Comparison of ENCODE assay signal across 10 mouse cellular contexts in the genomic region with DNA sequence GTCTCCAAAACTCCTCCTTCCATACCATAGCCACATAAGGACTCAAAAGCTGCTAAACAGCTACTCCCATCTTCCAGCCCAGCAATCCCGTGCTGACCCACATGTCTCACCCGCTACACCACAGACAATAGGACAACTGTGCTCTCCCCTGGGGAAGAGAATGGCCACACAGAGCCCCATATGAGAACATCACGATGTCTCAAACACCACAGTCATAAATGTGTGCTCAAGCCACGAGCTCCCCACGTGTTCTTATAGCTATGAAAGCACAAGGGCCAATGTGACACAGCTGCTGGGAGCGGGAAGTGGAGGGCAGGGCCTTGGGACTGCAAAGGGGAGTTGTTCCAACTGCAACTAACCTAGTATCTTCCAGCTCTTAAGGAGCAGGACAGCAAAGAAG. TPM values are rescaled to one million over a fixed set of nuclear protein-coding genes. Genes with fewer than 3 reads are reported as not detected.
A peak's percentile ranks its signal among the peaks of the same experiment; 100 is the strongest.
DNase-seq lines count a peak whose midpoint lies in the region; ATAC-seq and TF ChIP-seq lines count a peak whose summit lies in the region.
"Had no signal": no experiment of that assay in that cellular context is flagged by ENCODE, and none has a peak within 500 bp of the region (broad histone marks: within the 10 kb centered on the region; RNA-seq: fewer than 3 reads in every experiment).

No protein-coding gene starts in this region.

- 62% methylated on average over 6 of the region's 6 CpGs for WGBS in heart, embryonic 16.5 days
- 75% methylated on average over 6 of the region's 6 CpGs for WGBS in heart, embryonic 12.5 days
- WGBS in limb, embryonic 14.5 days = 66% methylated on average over 6 of the region's 6 CpGs
- 76% methylated on average over 6 of the region's 6 CpGs for WGBS in limb, embryonic 10.5 days
- WGBS in limb, embryonic 15.5 days = 57% methylated on average over 6 of the region's 6 CpGs

- H3K9ac ChIP-seq in heart, embryonic 16.5 days (ENCODE audit: low read length) = no peak overlapping the region
- H3K9ac ChIP-seq in heart, embryonic 12.5 days = no peak overlapping the region
- no peak overlapping the region for H3K9ac ChIP-seq in limb, embryonic 14.5 days (ENCODE audit: low read depth, low read length, severe bottlenecking)
- H3K9ac ChIP-seq in limb, embryonic 15.5 days = no peak overlapping the region

- TF ChIP-seq POLR2A in limb, embryonic 14.5 days (IDR thresholded peaks at IDR 0.05; ENCODE audit: borderline replicate concordance, extremely low read depth, insufficient read depth, insufficient read length) = no peak

- H3K9me3 ChIP-seq in heart, embryonic 16.5 days (replicated peaks; ENCODE audit: control insufficient read depth, low read length) = no peaks in the 10 kb centered on the region
- no peaks in the 10 kb centered on the region for H3K9me3 ChIP-seq in heart, embryonic 12.5 days (replicated peaks)
- no peaks in the 10 kb centered on the region for H3K9me3 ChIP-seq in limb, embryonic 14.5 days (ENCODE audit: control insufficient read depth, low read length)
- no peaks in the 10 kb centered on the region for H3K9me3 ChIP-seq in limb, embryonic 10.5 days (replicated peaks)
- H3K9me3 ChIP-seq in limb, embryonic 15.5 days = no peaks in the 10 kb centered on the region

- H3K4me3 ChIP-seq in heart, embryonic 16.5 days (ENCODE audit: low read length) = no peak overlapping the region
- H3K4me3 ChIP-seq in heart, embryonic 12.5 days = no peak overlapping the region
- no peak overlapping the region for H3K4me3 ChIP-seq in limb, embryonic 14.5 days (replicated peaks; ENCODE audit: low read length)
- no peak overlapping the region for H3K4me3 ChIP-seq in limb, embryonic 10.5 days
- no peak overlapping the region for H3K4me3 ChIP-seq in brown adipose tissue, adult 24 weeks (ENCODE audit: insufficient read depth, low read depth, low read length)
- H3K4me3 ChIP-seq in limb, embryonic 15.5 days = no peak overlapping the region

- no peak overlapping the region for H3K4me2 ChIP-seq in heart, embryonic 16.5 days (ENCODE audit: low read depth, low read length)
- no peak overlapping the region for H3K4me2 ChIP-seq in heart, embryonic 12.5 days
- H3K4me2 ChIP-seq in limb, embryonic 14.5 days (replicated peaks; ENCODE audit: low read depth, low read length, severe bottlenecking) = no peak overlapping the region
- no peak overlapping the region for H3K4me2 ChIP-seq in limb, embryonic 15.5 days

- no peak for DNase-seq in limb, embryonic 14.5 days (ENCODE audit: low spot score)
- DNase-seq in limb, embryonic 10.5 days (ENCODE audit: low spot score) = no peak
- no peak for DNase-seq in right cerebral cortex, postnatal 14 days
- DNase-seq: kidney, postnatal 14 days; left cerebral cortex, postnatal 4 days; thymus, postnatal 25 days had no signal

- no peak overlapping the region for H3K27ac ChIP-seq in heart, embryonic 16.5 days (ENCODE audit: low read length)
- H3K27ac ChIP-seq in heart, embryonic 12.5 days (ENCODE audit: poor library complexity, severe bottlenecking) = no peak overlapping the region
- 0 out of 2 replicates have a peak overlapping the region, but pooled peaks have one; percentile 8 for H3K27ac ChIP-seq in limb, embryonic 14.5 days (replicated peaks; ENCODE audit: low read depth, low read length)
- H3K27ac ChIP-seq in limb, embryonic 10.5 days = no peak overlapping the region
- H3K27ac ChIP-seq in brown adipose tissue, adult 24 weeks (replicated peaks; ENCODE audit: low read depth, low read length) = peak overlapping the region; percentile 55
- 0 out of 2 replicates have a peak overlapping the region, but pooled peaks have one; percentile 38 for H3K27ac ChIP-seq in limb, embryonic 15.5 days

- ATAC-seq in heart, embryonic 16.5 days (replicated peaks; ENCODE audit: extremely low read depth, insufficient read depth, low FRiP score) = 0 out of 2 replicates have a peak, but pooled peaks have one; percentile 16
- ATAC-seq in heart, embryonic 12.5 days (ENCODE audit: insufficient number of reproducible peaks, low FRiP score) = no peak
- ATAC-seq in limb, embryonic 14.5 days (ENCODE audit: low FRiP score, low read depth) = no peak
- no peak for ATAC-seq in limb, embryonic 15.5 days (ENCODE audit: insufficient number of reproducible peaks, low FRiP score, low TSS enrichment, low read depth)

- no peaks in the 10 kb centered on the region for H3K36me3 ChIP-seq in heart, embryonic 16.5 days (ENCODE audit: control insufficient read depth, insufficient read depth)
- H3K36me3 ChIP-seq in heart, embryonic 12.5 days = 0 out of 2 replicates have a peak, but pooled peaks cover 5% of the 10 kb centered on the region
- no peaks in the 10 kb centered on the region for H3K36me3 ChIP-seq in limb, embryonic 14.5 days (ENCODE audit: control insufficient read depth, insufficient read depth, low read length)
- peaks cover 24% of the 10 kb centered on the region for H3K36me3 ChIP-seq in limb, embryonic 10.5 days
- 0 out of 2 replicates have a peak, but pooled peaks cover 2% of the 10 kb centered on the region for H3K36me3 ChIP-seq in limb, embryonic 15.5 days

- no peaks in the 10 kb centered on the region for H3K27me3 ChIP-seq in heart, embryonic 16.5 days (ENCODE audit: control insufficient read depth, insufficient read depth, low read length)
- no peaks in the 10 kb centered on the region for H3K27me3 ChIP-seq in heart, embryonic 12.5 days (replicated peaks)
- no peaks in the 10 kb centered on the region for H3K27me3 ChIP-seq in limb, embryonic 14.5 days (ENCODE audit: control insufficient read depth, insufficient read depth, low read length)
- no peaks in the 10 kb centered on the region for H3K27me3 ChIP-seq in limb, embryonic 10.5 days (ENCODE audit: low read depth, poor library complexity, severe bottlenecking)
- H3K27me3 ChIP-seq in limb, embryonic 15.5 days = no peaks in the 10 kb centered on the region

- H3K4me1 ChIP-seq in heart, embryonic 16.5 days (ENCODE audit: control insufficient read depth, insufficient read depth, low read length) = peaks cover 26% of the 10 kb centered on the region
- peaks cover 36% of the 10 kb centered on the region for H3K4me1 ChIP-seq in heart, embryonic 12.5 days (replicated peaks)
- H3K4me1 ChIP-seq in limb, embryonic 14.5 days (ENCODE audit: control insufficient read depth, insufficient read depth, low read length) = peaks cover 5% of the 10 kb centered on the region; the same call in 1 of the 2 replicates
- peaks cover 30% of the 10 kb centered on the region for H3K4me1 ChIP-seq in limb, embryonic 10.5 days
- H3K4me1 ChIP-seq in brown adipose tissue, adult 24 weeks (ENCODE audit: control insufficient read depth, insufficient read depth, insufficient read length, low read length) = peaks cover 67% of the 10 kb centered on the region
- peaks cover 28% of the 10 kb centered on the region for H3K4me1 ChIP-seq in limb, embryonic 15.5 days

RNA-seq across cellular contexts. Expression of a gene that starts 20.2 kb away (rescaled TPM):
- 16.4 and 21.8 TPM in 2 replicates for polyA plus RNA-seq in heart, embryonic 16.5 days (2015; fragmentation: Nextera tagmentation; extraction: Ambion mirVana)
- polyA plus RNA-seq in heart, embryonic 12.5 days (2016; fragmentation: Nextera tagmentation; extraction: Ambion mirVana) = 15.3 and 17.0 TPM in 2 replicates
- 15.1 and 17.3 TPM in 2 replicates for polyA plus RNA-seq in limb, embryonic 14.5 days (2012; rRNA removed)
- 20.8 and 25.0 TPM in 2 replicates for polyA plus RNA-seq in limb, embryonic 14.5 days (2014; fragmentation: Nextera tagmentation; extraction: Ambion mirVana)
- polyA plus RNA-seq in limb, embryonic 10.5 days (2016; fragmentation: Nextera tagmentation; extraction: Ambion mirVana) = 32.7 and 39.1 TPM in 2 replicates
- 44.1 and 50.2 TPM in 2 replicates for polyA plus RNA-seq in brown adipose tissue, adult 24 weeks (2012; ENCODE audit: insufficient read depth, insufficient read length, missing spikeins)
- 18.5 and 20.2 TPM in 2 replicates for polyA plus RNA-seq in limb, embryonic 15.5 days (2015; fragmentation: Nextera tagmentation; extraction: Ambion mirVana)

RNA-seq across cellular contexts. Expression of a gene that starts 59.0 kb away (rescaled TPM):
- 35.1 and 43.0 TPM in 2 replicates for polyA plus RNA-seq in heart, embryonic 16.5 days (2015; fragmentation: Nextera tagmentation; extraction: Ambion mirVana)
- polyA plus RNA-seq in heart, embryonic 12.5 days (2016; fragmentation: Nextera tagmentation; extraction: Ambion mirVana) = 37.9 and 45.9 TPM in 2 replicates
- 39.1 and 50.9 TPM in 2 replicates for polyA plus RNA-seq in limb, embryonic 14.5 days (2012; rRNA removed)
- 68.6 and 70.2 TPM in 2 replicates for polyA plus RNA-seq in limb, embryonic 14.5 days (2014; fragmentation: Nextera tagmentation; extraction: Ambion mirVana)
- 74.0 and 74.6 TPM in 2 replicates for polyA plus RNA-seq in limb, embryonic 10.5 days (2016; fragmentation: Nextera tagmentation; extraction: Ambion mirVana)
- polyA plus RNA-seq in brown adipose tissue, adult 24 weeks (2012; ENCODE audit: insufficient read depth, insufficient read length, missing spikeins) = 28.0 and 35.9 TPM in 2 replicates
- polyA plus RNA-seq in limb, embryonic 15.5 days (2015; fragmentation: Nextera tagmentation; extraction: Ambion mirVana) = 63.2 and 65.9 TPM in 2 replicates

Comparison
In these comparisons a context has a peak if more than half of its experiments do, and no peak if none do; other contexts are left out.
1. H3K27ac ChIP-seq: peak in limb, embryonic 14.5 days (single experiment), brown adipose tissue, adult 24 weeks (single experiment) and limb, embryonic 15.5 days (single experiment); none in heart, embryonic 16.5 days (single experiment), heart, embryonic 12.5 days (single experiment) and limb, embryonic 10.5 days (single experiment).